Comparison of ENCODE assay signal across 8 mouse cellular contexts in genomic region chr2:19658661-19659384, GRCm38 (mm10). TPM values are rescaled to one million over a fixed set of nuclear protein-coding genes. Genes with fewer than 3 reads are reported as not detected.
DNase-seq lines count a peak whose midpoint lies in the region; ATAC-seq and TF ChIP-seq lines count a peak whose summit lies in the region.

No protein-coding gene starts in this region.

- peaks cover 2% of the 10 kb centered on the region; the same call in 1 of the 2 replicates for H3K4me1 ChIP-seq in forebrain, embryonic 11.5 days (replicated peaks; ENCODE audit: control insufficient read depth, insufficient read depth, low read length)
- peaks cover 17% of the 10 kb centered on the region; the same call in 1 of the 2 replicates for H3K4me1 ChIP-seq in hindbrain, embryonic 10.5 days (replicated peaks)

- H3K9me3 ChIP-seq in forebrain, embryonic 11.5 days (ENCODE audit: control insufficient read depth, low read length): no peaks in the 10 kb centered on the region
- H3K9me3 ChIP-seq in hindbrain, embryonic 10.5 days: no peaks in the 10 kb centered on the region

- peak overlapping the region; percentile 87 for H3K4me2 ChIP-seq in forebrain, embryonic 11.5 days (ENCODE audit: low read depth, low read length, severe bottlenecking)

- peak; percentile 62 for DNase-seq in CD4-positive, CD25-positive, alpha-beta regulatory T cell, adult 2 months (ENCODE audit: low read depth, low spot score)
- peak; percentile 55 for DNase-seq in ZHBTc4 (ENCODE audit: low read depth, low spot score)
- DNase-seq in forebrain, embryonic 11.5 days (ENCODE audit: low spot score): peak; percentile 62
- no peak for DNase-seq in hindbrain, embryonic 10.5 days (ENCODE audit: low spot score)
- DNase-seq in left cerebral cortex, adult 2 months (ENCODE audit: extremely low spot score in 1 of 2, low spot score in 2 of 2): peak; percentile 30 to 58
- peak; percentile 41 to 56 for DNase-seq in right cerebral cortex, adult 2 months (ENCODE audit: low spot score in 2 of 2)
- DNase-seq in urinary bladder, postnatal 10 days (ENCODE audit: low spot score): peak; percentile 10

- H3K36me3 ChIP-seq in forebrain, embryonic 11.5 days (ENCODE audit: control insufficient read depth, insufficient read depth, low read length): no peaks in the 10 kb centered on the region
- H3K36me3 ChIP-seq in hindbrain, embryonic 10.5 days: no peaks in the 10 kb centered on the region
- no peaks in the 10 kb centered on the region for H3K36me3 ChIP-seq in macrophage (ENCODE audit: inconsistent target)

- peak overlapping the region; percentile 66 for H3K4me3 ChIP-seq in forebrain, embryonic 11.5 days (ENCODE audit: low read depth, low read length)
- H3K4me3 ChIP-seq in hindbrain, embryonic 10.5 days: peak overlapping the region; percentile 67
- peak overlapping the region; percentile 82 for H3K4me3 ChIP-seq in left cerebral cortex, adult 2 months
- H3K4me3 ChIP-seq in macrophage (ENCODE audit: inconsistent target): peak overlapping the region; percentile 62

- no peak for ATAC-seq in forebrain, embryonic 11.5 days (replicated peaks; ENCODE audit: low FRiP score)

- 3% methylated on average over 42 of the region's 49 CpGs for WGBS in forebrain, embryonic 11.5 days
- 4% methylated on average over 49 of the region's 49 CpGs for WGBS in hindbrain, embryonic 10.5 days
- 7% methylated on average over 39 of the region's 49 CpGs for WGBS in macrophage (ENCODE audit: missing documents)

- H3K27me3 ChIP-seq in forebrain, embryonic 11.5 days (ENCODE audit: control insufficient read depth, insufficient read depth, low read length): peaks cover 14% of the 10 kb centered on the region
- H3K27me3 ChIP-seq in hindbrain, embryonic 10.5 days (ENCODE audit: insufficient read depth, poor library complexity, severe bottlenecking): peaks cover 54% of the 10 kb centered on the region

- H3K79me2 ChIP-seq in macrophage (ENCODE audit: inconsistent target): peaks cover 24% of the 10 kb centered on the region

- H3K27ac ChIP-seq in forebrain, embryonic 11.5 days (ENCODE audit: low read depth, low read length): no peak overlapping the region
- H3K27ac ChIP-seq in hindbrain, embryonic 10.5 days: peak overlapping the region; percentile 85
- H3K27ac ChIP-seq in left cerebral cortex, adult 2 months: peak overlapping the region; percentile 94
- no peak overlapping the region for H3K27ac ChIP-seq in macrophage

- TF ChIP-seq CTCF in left cerebral cortex, adult 2 months (IDR thresholded peaks at IDR 0.05): no peak

- intact Hi-C loops in left cerebral cortex, adult 2 months (cut with DNase I): loop anchor here (2.0 to 10.0 kb wide), 4 partner anchors 62 to 984 kb away; partner anchors contain the start of genes Bmi1 and Commd3

- H3K9ac ChIP-seq in forebrain, embryonic 11.5 days (ENCODE audit: low read length): peak overlapping the region; percentile 67

RNA-seq across cellular contexts. Expression of gene Otud1, which starts 1.3 kb away (rescaled TPM):
- polyA plus RNA-seq in forebrain, embryonic 11.5 days (2014; fragmentation: Nextera tagmentation; extraction: Ambion mirVana): 0.80 and 1.00 TPM in 2 replicates
- 0.36 and 0.90 TPM in 2 replicates for polyA plus RNA-seq in hindbrain, embryonic 10.5 days (2016; fragmentation: Nextera tagmentation; extraction: Ambion mirVana)
- total RNA-seq in left cerebral cortex, adult 2 months (2021): 10 to 100 TPM; 27.4 to 27.8 TPM
- total RNA-seq in macrophage (2018; cell fraction: chromatin; rRNA removed): 10 to 100 TPM in 5 of 26 experiments, 1 to 10 TPM in 19, under 1 TPM in 2; 0.66 to 19.4 (median 4.7) TPM
- total RNA-seq in macrophage (2018; cell fraction: cytosol; rRNA removed): 10 to 100 TPM in 17 of 26 experiments, 1 to 10 TPM in 9; 5.3 to 36.8 (median 12.4) TPM
- 10 to 100 TPM in 19 of 26 experiments, 1 to 10 TPM in 7; 2.3 to 51.6 (median 15.7) TPM for total RNA-seq in macrophage (2018; cell fraction: nucleus; rRNA removed)
- 3.5 to 5.3 TPM (median 3.6 TPM) in 3 replicates for polyA plus RNA-seq in macrophage (2018)

Comparison
In these comparisons a context has a peak if more than half of its experiments do, and no peak if none do; other contexts are left out.
1. H3K27ac ChIP-seq: peak in hindbrain, embryonic 10.5 days (single experiment) and left cerebral cortex, adult 2 months (single experiment); none in forebrain, embryonic 11.5 days (single experiment) and macrophage (single experiment).
2. Peak in every context shown above with its lines, with median percentiles within 50 percentile points of each other: H3K4me3 ChIP-seq.